Mouse (Mus musculus) midbrain, embryonic 15.5 days (tissue): ENCODE results near the gene Golph3. TPM values are rescaled to one million over a fixed set of nuclear protein-coding genes. Genes with fewer than 3 reads are reported as not detected.

Experiments
- ATAC-seq: fragments of 200-750 bp; cut with Nextera tagmentation; replicated peaks from 2 replicates; pipeline ENCODE4 v1.8.0; 2017; ENCODE audit warnings: moderate TSS enrichment
- H3K27ac ChIP-seq: fragments of 300-500 bp; sonication (generic); 2 replicates; pipeline ENCODE4 v1.5.1; 2015; ENCODE audit warnings: mild to moderate bottlenecking, inconsistent platforms
- H3K27me3 ChIP-seq: fragments of 300-500 bp; sonication (generic); replicated peaks from 2 replicates; pipeline ENCODE4 v1.6.1; 2015; ENCODE audit warnings: inconsistent platforms
- H3K36me3 ChIP-seq: fragments of 300-500 bp; sonication (generic); replicated peaks from 2 replicates; pipeline ENCODE4 v1.6.1; 2015; ENCODE audit warnings: inconsistent platforms
- H3K4me1 ChIP-seq: fragments of 300-500 bp; sonication (generic); 2 replicates; pipeline ENCODE4 v1.6.1; 2015; ENCODE audit warnings: inconsistent platforms
- H3K4me2 ChIP-seq: fragments of 300-500 bp; sonication (generic); 2 replicates; pipeline ENCODE4 v1.6.1; 2015; ENCODE audit warnings: inconsistent platforms, mild to moderate bottlenecking, moderate library complexity
- H3K4me3 ChIP-seq: fragments of 300-500 bp; sonication (generic); 2 replicates; pipeline ENCODE4 v1.5.1; 2015; ENCODE audit warnings: mild to moderate bottlenecking, inconsistent platforms
- H3K9ac ChIP-seq: fragments of 300-500 bp; sonication (generic); 2 replicates; pipeline ENCODE4 v1.6.1; 2015; ENCODE audit warnings: mild to moderate bottlenecking, inconsistent platforms
- H3K9me3 ChIP-seq: fragments of 300-500 bp; sonication (generic); 2 replicates; pipeline ENCODE4 v1.6.1; 2016; ENCODE audit warnings: inconsistent platforms
- WGBS: fragments of 180-500 bp; shearing (Covaris S2); methylation state at CpG from one replicate; pipeline ENCODE4 v1.1.7; 2015; ENCODE audit warnings: mixed read lengths; 5-methylcytosine and 5-hydroxymethylcytosine counted together
- polyA plus RNA-seq: library from polyadenylated mRNA; unstranded; fragments of >200 nt; fragmentation: Nextera tagmentation; extraction: Ambion mirVana; gene quantifications from 2 replicates; pipeline ENCODE4 v1.2.1, GENCODE M21; 2015

The Golph3 gene
- polyA plus RNA-seq, 1 experiment from 2014 or later, result 62.6 TPM

DNA sequence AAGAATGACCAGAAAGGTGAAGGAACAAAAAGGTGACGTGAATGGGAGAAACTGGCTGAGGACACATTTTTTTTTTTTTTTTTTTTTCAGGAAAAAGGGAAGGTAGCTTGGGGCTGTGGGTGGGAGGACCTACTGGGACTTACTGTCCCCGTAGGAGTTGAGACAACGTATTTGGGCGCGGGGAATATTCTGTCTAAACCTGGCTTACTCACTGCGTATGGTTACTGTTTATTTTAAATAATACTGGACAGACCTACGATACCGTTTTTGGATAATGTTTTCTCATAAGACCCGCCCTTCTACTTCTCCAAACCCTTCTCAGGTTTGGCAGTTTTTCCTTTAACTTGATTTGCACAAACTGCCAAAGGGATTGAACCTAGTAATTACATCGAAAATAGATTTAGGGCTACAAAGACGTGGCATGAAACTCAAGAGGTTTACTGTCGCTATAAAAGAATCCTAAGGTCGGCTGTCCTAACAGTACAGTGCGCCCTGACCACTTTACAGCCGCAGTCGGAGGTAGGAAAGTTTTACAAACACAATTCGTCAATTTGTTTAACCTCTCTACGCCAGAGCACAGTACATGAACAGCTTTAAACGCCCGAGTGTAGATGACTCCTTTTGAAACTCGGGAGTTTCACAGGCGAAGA, 684 bp upstream of the Golph3 start:
- no peak; the same call in 1 of the 2 replicates for ATAC-seq
- Histone ChIP-seq H3K4me1 (peaks cover 27% of the 10 kb centered on the region), H3K9me3 (no peaks in the 10 kb centered on the region), H3K9ac (peak overlapping the region; percentile 92), H3K27me3 (peaks cover 4% of the 10 kb centered on the region; the same call in 1 of the 2 replicates), H3K4me2 (peak overlapping the region; percentile 78), H3K4me3 (peak overlapping the region; percentile 91), H3K36me3 (no peaks in the 10 kb centered on the region), H3K27ac (peak overlapping the region; percentile 96)
- WGBS, result 6% methylated on average over 22 of the region's 22 CpGs

DNA sequence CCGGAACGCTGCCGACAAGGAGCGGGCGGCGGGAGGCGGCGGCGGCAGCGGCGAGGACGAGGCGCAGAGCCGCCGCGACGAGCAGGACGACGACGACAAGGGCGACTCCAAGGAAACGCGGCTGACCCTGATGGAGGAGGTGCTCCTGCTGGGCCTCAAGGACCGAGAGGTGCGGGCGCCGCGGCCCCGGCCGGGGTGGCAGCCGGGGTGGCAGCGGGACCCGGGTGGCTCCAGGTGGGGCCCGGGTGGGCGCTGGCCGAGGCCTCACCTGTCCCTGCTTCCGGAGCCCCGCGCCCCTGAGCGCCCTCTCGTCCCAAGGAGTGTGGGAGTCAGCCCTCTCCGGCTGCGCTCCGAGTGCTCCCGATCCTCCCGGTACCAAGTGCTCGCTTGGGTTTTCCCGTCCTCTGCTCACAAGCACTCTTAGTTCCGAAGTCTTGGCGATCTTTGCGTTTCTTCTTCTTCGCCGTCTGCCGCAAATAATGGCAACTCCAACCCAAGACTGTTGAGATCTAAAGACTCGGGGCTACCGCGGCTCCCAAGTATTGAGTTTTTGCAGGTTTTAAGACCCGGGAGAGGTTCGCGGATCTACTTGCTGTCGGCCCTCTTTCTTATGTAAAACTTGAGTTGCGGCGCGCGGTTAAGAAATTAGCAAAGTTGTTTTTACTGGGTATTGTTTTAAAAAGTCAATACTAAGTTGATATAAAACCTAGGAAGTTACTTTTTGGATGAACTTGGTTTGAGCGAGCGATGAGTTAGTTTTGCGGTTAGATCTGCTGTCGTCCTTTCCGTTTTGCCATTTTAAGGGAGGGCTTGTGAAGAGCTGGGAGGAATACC, 755 bp downstream of the Golph3 start, which contains the start of gene 1810049J17Rik:
TSS of gene 1810049J17Rik (minus strand) at position 112 of the 834 bp plus-strand sequence.
- ATAC-seq, result peak; percentile 53
- H3K4me1 ChIP-seq, result peaks cover 29% of the 10 kb centered on the region
- H3K4me3 ChIP-seq, result peak within 1 kb of the TSS; percentile 91
- H3K9me3 ChIP-seq, result no peaks in the 10 kb centered on the region
- H3K27ac ChIP-seq, result peak within 1 kb of the TSS; percentile 96
- peaks cover 4% of the 10 kb centered on the region; the same call in 1 of the 2 replicates for H3K27me3 ChIP-seq
- H3K9ac ChIP-seq, result peak within 1 kb of the TSS; percentile 92
- H3K36me3 ChIP-seq, result no peaks in the 10 kb centered on the region
- under 1% methylated on average over 63 of the region's 70 CpGs for WGBS
- H3K4me2 ChIP-seq, result peak within 1 kb of the TSS; percentile 78

DNA sequence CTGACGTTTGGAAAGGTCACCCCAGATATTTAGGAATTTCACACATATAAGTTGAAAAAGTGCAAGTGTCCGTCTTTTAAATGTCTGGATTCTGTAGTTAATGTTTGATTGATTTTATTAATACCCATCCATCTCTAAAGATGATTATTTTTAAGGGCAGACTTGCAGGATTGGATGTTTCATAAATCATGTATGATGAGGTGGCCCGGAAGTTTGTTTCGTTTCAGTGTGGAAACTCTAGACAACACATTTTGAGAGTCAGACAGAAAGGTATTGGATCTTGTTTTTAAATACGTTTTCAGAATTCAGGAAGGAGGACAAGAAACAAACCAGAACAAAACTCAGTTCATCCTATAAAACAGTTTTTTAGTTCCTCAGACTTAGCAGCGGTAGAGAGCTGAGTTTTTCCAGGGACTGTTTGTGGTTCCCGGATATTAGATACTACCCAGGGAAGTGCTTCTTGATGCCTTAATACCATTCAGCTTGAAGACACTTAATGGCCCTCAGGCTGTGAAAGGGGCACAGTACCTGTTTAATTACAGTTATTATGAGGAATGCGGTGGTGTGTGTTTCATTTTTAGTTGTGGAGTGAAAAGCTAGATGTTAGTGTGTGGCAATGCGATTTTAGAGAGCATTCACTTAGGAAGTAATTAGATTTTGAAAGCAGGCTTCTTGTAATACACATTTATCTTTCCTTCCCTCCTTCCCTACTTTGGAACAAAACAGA, 1.6 kb downstream of the Golph3 start:
- Histone ChIP-seq H3K27me3 (peaks cover 4% of the 10 kb centered on the region; the same call in 1 of the 2 replicates), H3K9me3 (no peaks in the 10 kb centered on the region), H3K36me3 (no peaks in the 10 kb centered on the region), H3K9ac (peak overlapping the region; percentile 92), H3K4me3 (peak overlapping the region; percentile 91), H3K27ac (no peak overlapping the region), H3K4me2 (peak overlapping the region; percentile 78), H3K4me1 (peaks cover 29% of the 10 kb centered on the region)
- WGBS, result 18% methylated on average over 9 of the region's 9 CpGs
- ATAC-seq, result no peak

DNA sequence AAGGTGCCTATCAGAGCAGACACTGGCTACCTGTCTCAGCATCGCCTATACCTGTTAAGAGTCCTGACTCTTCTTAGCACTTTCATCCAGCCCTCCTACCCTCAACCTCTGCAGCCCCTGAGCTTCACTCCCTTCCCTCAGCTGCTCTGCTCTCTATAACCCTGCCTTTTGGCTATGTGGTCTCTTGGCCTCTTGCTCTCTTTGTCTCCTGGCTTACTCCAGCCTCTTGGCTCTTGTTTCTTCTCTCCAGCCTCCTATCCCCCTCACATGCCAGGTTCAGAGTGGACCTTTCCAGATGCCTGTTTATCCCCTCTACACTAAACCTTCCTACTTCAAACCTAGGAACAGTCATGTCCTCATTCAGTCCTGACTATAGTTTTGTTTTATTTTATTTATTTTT, 3.1 kb downstream of the Golph3 start:
- Histone ChIP-seq H3K4me2 (no peak overlapping the region), H3K4me3 (no peak overlapping the region), H3K27me3 (no peaks in the 10 kb centered on the region; the same call in 1 of the 2 replicates), H3K36me3 (no peaks in the 10 kb centered on the region), H3K9ac (no peak overlapping the region), H3K4me1 (peaks cover 29% of the 10 kb centered on the region), H3K9me3 (no peaks in the 10 kb centered on the region), H3K27ac (no peak overlapping the region)
- WGBS, result 86% methylated on average over 1 of the region's 1 CpGs
- no peak for ATAC-seq

DNA sequence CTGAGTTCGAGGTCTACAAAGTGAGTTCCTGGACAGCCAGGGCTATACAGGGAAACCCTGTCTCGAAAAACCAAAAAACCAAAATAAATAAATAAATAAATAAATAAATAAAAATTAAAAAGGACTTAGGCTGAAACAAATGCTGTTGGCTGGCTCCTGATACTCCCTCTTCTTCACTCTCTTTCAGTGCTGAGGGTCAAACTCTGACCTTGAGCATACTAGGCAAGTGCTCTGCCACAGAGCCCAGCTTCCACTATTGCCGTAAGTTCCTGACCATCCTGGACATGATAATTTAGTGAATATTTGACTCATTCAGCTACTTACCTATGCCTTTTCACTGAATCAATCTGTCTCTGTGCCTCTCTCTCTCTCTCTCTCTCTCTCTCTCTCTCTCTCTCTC, 9.1 kb downstream of the Golph3 start:
- no peaks in the 10 kb centered on the region for H3K9me3 ChIP-seq
- no peak overlapping the region for H3K4me2 ChIP-seq
- H3K36me3 ChIP-seq, result no peaks in the 10 kb centered on the region
- H3K27me3 ChIP-seq, result no peaks in the 10 kb centered on the region
- H3K9ac ChIP-seq, result no peak overlapping the region
- no peak overlapping the region for H3K27ac ChIP-seq
- WGBS, result 89% methylated on average over 3 of the region's 3 CpGs
- H3K4me1 ChIP-seq, result peaks cover 4% of the 10 kb centered on the region; the same call in 1 of the 2 replicates
- no peak for ATAC-seq
- H3K4me3 ChIP-seq, result no peak overlapping the region

DNA sequence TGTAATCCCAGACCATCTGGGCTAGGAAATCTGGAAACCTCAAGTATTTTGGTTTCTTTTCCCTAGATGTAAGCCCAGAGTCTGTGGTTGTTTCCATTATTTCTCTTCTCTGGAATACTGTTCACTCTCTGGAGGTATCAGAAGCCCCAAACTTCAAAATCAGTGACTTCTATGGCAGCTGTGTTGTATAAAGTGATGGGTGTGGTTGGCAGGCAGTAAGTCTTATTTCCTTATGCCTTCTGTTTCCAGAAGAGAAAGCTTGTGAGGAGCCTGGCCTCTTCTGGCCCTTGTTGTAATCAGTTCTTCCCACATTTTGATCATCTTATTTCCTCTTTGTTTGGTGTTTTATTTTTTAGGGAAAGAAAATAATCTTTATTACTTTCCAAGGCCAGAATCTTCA, 9.6 kb downstream of the Golph3 start:
- no peaks in the 10 kb centered on the region for H3K9me3 ChIP-seq
- H3K27me3 ChIP-seq, result no peaks in the 10 kb centered on the region
- no peak overlapping the region for H3K4me3 ChIP-seq
- no peaks in the 10 kb centered on the region; the same call in 1 of the 2 replicates for H3K4me1 ChIP-seq
- no peaks in the 10 kb centered on the region for H3K36me3 ChIP-seq
- no peak overlapping the region for H3K27ac ChIP-seq
- no peak for ATAC-seq
- no peak overlapping the region for H3K9ac ChIP-seq
- H3K4me2 ChIP-seq, result no peak overlapping the region

GRCm38 (mm10) chr15:12331300-12331699, 10.1 kb downstream of the Golph3 start:
- no peak for ATAC-seq
- Histone ChIP-seq H3K27ac (no peak overlapping the region), H3K9ac (no peak overlapping the region), H3K36me3 (no peaks in the 10 kb centered on the region), H3K9me3 (no peaks in the 10 kb centered on the region), H3K27me3 (no peaks in the 10 kb centered on the region), H3K4me1 (no peaks in the 10 kb centered on the region; the same call in 1 of the 2 replicates), H3K4me2 (no peak overlapping the region), H3K4me3 (no peak overlapping the region)
- 71% methylated on average over 1 of the region's 1 CpGs for WGBS

DNA sequence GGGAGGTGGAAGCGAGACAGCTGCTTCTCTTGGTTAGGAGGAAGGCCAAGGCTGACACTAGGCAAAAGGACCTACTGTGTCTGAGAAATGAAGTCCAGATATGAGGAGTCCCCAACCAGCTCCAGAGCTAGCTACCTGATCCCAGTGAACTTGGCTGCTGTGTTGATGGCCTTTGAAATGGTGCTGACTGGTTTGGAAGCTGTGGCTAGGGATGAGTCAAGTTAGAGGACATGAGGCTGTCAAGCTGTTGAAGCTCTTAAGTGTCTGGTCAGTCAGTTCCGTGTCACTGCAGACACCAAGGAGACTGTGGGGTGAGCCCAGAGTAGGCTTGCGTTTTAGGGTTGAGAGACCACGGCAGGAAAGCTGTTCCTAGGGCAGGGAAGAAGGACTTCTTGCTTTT, 13.1 kb downstream of the Golph3 start:
- no peak overlapping the region for H3K4me2 ChIP-seq
- H3K4me1 ChIP-seq, result no peaks in the 10 kb centered on the region; the same call in 1 of the 2 replicates
- no peaks in the 10 kb centered on the region for H3K9me3 ChIP-seq
- ATAC-seq, result no peak
- H3K27ac ChIP-seq, result no peak overlapping the region
- no peaks in the 10 kb centered on the region for H3K27me3 ChIP-seq
- 82% methylated on average over 4 of the region's 4 CpGs for WGBS
- H3K36me3 ChIP-seq, result no peaks in the 10 kb centered on the region
- H3K4me3 ChIP-seq, result no peak overlapping the region
- no peak overlapping the region for H3K9ac ChIP-seq

- Histone ChIP-seq H3K27ac (no peak overlapping the region), H3K27me3 (no peaks in the 10 kb centered on the region), H3K4me1 (peaks cover 8% of the 10 kb centered on the region), H3K4me3 (no peak overlapping the region), H3K4me2 (no peak overlapping the region), H3K9ac (no peak overlapping the region), H3K36me3 (no peaks in the 10 kb centered on the region), H3K9me3 (no peaks in the 10 kb centered on the region)
- no peak for ATAC-seq
- 88% methylated on average over 4 of the region's 4 CpGs for WGBS
Observed at GRCm38 (mm10) chr15:12337030-12337778, 16.0 kb downstream of the Golph3 start.

DNA sequence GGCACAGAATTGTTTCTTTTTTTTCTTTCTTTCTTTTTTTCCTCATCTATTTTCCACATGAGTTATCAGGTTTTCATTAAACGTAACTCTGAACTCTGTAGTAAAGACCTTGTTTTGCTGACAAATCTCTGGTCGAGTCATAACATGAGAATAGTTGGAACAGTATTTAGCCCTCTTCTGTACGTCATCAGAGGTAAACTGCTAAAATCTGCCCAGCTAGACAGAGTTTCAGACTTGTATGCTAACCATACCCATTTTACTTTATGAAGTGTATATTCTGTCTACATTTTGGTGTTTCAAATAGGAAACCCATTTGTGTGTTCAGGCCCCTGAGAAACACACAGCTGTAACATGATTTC, 16.5 kb downstream of the Golph3 start:
- Histone ChIP-seq H3K4me2 (no peak overlapping the region), H3K27me3 (no peaks in the 10 kb centered on the region), H3K9ac (no peak overlapping the region), H3K36me3 (0 out of 2 replicates have a peak, but pooled peaks cover under 1% of the 10 kb centered on the region), H3K4me3 (no peak overlapping the region), H3K27ac (no peak overlapping the region), H3K9me3 (no peaks in the 10 kb centered on the region), H3K4me1 (peaks cover 8% of the 10 kb centered on the region)
- 77% methylated on average over 3 of the region's 3 CpGs for whole genome bisulfite sequencing
- ATAC-seq, result no peak

DNA sequence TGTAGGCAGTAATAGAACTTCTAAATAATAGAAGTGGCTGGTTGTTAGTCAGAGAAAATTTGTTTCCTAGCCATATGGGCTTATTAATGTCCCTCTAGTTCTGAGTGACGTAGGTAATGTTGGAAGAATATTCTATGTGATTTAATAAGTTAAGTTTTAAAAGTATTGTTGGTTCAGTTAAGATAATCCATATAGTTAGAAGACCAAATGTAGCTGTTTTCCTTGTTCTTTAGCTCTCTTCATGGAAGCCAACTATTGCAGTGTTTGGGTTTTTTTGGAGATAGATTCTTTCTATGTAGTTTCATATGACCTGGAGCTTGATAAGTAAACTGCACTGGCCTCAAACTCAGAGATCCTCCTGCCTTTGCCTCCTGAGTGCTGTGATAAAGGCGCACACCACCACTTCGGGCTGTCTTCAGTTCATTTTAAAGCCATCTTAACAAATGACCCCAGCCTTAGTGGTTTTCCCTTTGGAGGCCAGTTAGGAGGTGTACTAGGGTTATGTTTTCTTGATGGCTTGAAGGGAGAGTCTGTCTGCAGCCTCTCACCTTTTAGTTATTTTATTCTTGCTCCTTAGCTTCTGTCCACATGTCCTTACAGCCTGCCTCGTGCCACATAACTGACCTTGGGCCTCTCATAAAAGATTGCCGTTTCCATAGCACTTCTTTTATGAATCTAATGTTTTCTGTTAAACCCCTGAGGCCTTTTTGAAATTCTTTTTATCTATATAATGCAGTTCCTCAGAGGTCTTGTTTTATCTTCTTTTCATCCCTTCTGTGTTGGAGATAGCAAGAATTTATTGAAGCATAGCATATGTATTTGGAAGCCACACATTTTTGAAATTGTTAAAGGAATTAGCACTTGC, 19.5 kb downstream of the Golph3 start:
- Histone ChIP-seq H3K27ac (0 out of 2 replicates have a peak overlapping the region, but pooled peaks have one; percentile 64), H3K27me3 (no peaks in the 10 kb centered on the region), H3K4me1 (peaks cover 8% of the 10 kb centered on the region), H3K9ac (no peak overlapping the region), H3K4me3 (no peak overlapping the region), H3K9me3 (no peaks in the 10 kb centered on the region), H3K4me2 (no peak overlapping the region), H3K36me3 (peaks cover 2% of the 10 kb centered on the region; the same call in 1 of the 2 replicates)
- WGBS, result 29% methylated on average over 5 of the region's 5 CpGs
- no peak for ATAC-seq
